Comparison of ENCODE assay signal across 10 mouse cellular contexts in genomic region chr8:104110498-104111134, GRCm38 (mm10). TPM values are rescaled to one million over a fixed set of nuclear protein-coding genes. Genes with fewer than 3 reads are reported as not detected.
A peak's percentile ranks its signal among the peaks of the same experiment; 100 is the strongest.
DNase-seq lines count a peak whose midpoint lies in the region; ATAC-seq and TF ChIP-seq lines count a peak whose summit lies in the region.
"Had no signal": no experiment of that assay in that cellular context is flagged by ENCODE, and none has a peak within 500 bp of the region (broad histone marks: within the 10 kb centered on the region; RNA-seq: fewer than 3 reads in every experiment).

No protein-coding gene starts in this region.

- H3K4me1 ChIP-seq in heart, postnatal 0 days (ENCODE audit: control insufficient read depth, insufficient read depth): peaks cover 14% of the 10 kb centered on the region; the same call in 1 of the 2 replicates
- no peaks in the 10 kb centered on the region for H3K4me1 ChIP-seq in small intestine, adult 2 months (ENCODE audit: control insufficient read depth, insufficient read depth, insufficient read length, low read length)
- H3K4me1 ChIP-seq in hindbrain, embryonic 13.5 days (replicated peaks): no peaks in the 10 kb centered on the region

- peak overlapping the region; percentile 57 for H3K27ac ChIP-seq in heart, postnatal 0 days (ENCODE audit: low read depth)
- H3K27ac ChIP-seq in small intestine, adult 2 months (ENCODE audit: insufficient read depth, low read depth, low read length): peak overlapping the region; percentile 60
- H3K27ac ChIP-seq in hindbrain, embryonic 13.5 days: no peak overlapping the region
- H3K27ac ChIP-seq: stomach, embryonic 15.5 days had no signal

- ATAC-seq in frontal cortex, adult (ENCODE audit: low TSS enrichment): peak; percentile 17; the same call in 1 of the 2 replicates
- ATAC-seq in heart, postnatal 0 days (ENCODE audit: insufficient read depth, low read depth): peak; percentile 5; the same call in 1 of the 2 replicates
- ATAC-seq in hindbrain, embryonic 13.5 days (ENCODE audit: low FRiP score): no peak
- ATAC-seq: Patski had no signal

- H3K27me3 ChIP-seq in heart, postnatal 0 days (ENCODE audit: control insufficient read depth, insufficient read depth, low read length): no peaks in the 10 kb centered on the region
- no peaks in the 10 kb centered on the region for H3K27me3 ChIP-seq in small intestine, adult 2 months (ENCODE audit: control insufficient read depth, insufficient read depth, low read length)
- no peaks in the 10 kb centered on the region for H3K27me3 ChIP-seq in hindbrain, embryonic 13.5 days
- H3K27me3 ChIP-seq: Patski; stomach, embryonic 15.5 days had no signal

- no peak overlapping the region for H3K4me2 ChIP-seq in heart, postnatal 0 days (ENCODE audit: low read depth, low read length)
- no peak overlapping the region for H3K4me2 ChIP-seq in hindbrain, embryonic 13.5 days
- H3K4me2 ChIP-seq: stomach, embryonic 15.5 days had no signal

- no peaks in the 10 kb centered on the region for H3K9me3 ChIP-seq in heart, postnatal 0 days (replicated peaks; ENCODE audit: control insufficient read depth, low read length)
- no peaks in the 10 kb centered on the region for H3K9me3 ChIP-seq in hindbrain, embryonic 13.5 days
- H3K9me3 ChIP-seq: stomach, embryonic 15.5 days had no signal

- H3K4me3 ChIP-seq in heart, postnatal 0 days (ENCODE audit: low read depth, low read length): no peak overlapping the region
- H3K4me3 ChIP-seq in small intestine, adult 2 months (ENCODE audit: low read depth, low read length): no peak overlapping the region
- H3K4me3 ChIP-seq in hindbrain, embryonic 13.5 days: no peak overlapping the region
- H3K4me3 ChIP-seq: stomach, embryonic 15.5 days had no signal

- TF ChIP-seq POLR2A in small intestine, adult 2 months (IDR thresholded peaks at IDR 0.05; ENCODE audit: low read depth, low read length): no peak

- no peak for TF ChIP-seq EP300 in heart, postnatal 0 days (IDR thresholded peaks at IDR 0.05; ENCODE audit: low read depth)

- H3K36me3 ChIP-seq in heart, postnatal 0 days (replicated peaks; ENCODE audit: control insufficient read depth, insufficient read depth, low read length): peaks cover 4% of the 10 kb centered on the region
- no peaks in the 10 kb centered on the region for H3K36me3 ChIP-seq in small intestine, adult 2 months (ENCODE audit: control insufficient read depth, insufficient read depth, low read length)
- H3K36me3 ChIP-seq in hindbrain, embryonic 13.5 days: no peaks in the 10 kb centered on the region
- H3K36me3 ChIP-seq: stomach, embryonic 15.5 days had no signal

- TF ChIP-seq CTCF in heart, postnatal 0 days (IDR thresholded peaks at IDR 0.05; ENCODE audit: low read depth): no peak
- no peak for TF ChIP-seq CTCF in small intestine, adult 2 months (IDR thresholded peaks at IDR 0.05; ENCODE audit: extremely low read depth, insufficient read length, insufficient replicate concordance, low read depth, low read length)

- DNase-seq in frontal cortex, adult 2 months (ENCODE audit: extremely low spot score in 1 of 2, low spot score in 1 of 2): no peak
- peak; percentile 18 for DNase-seq in layer of hippocampus, adult 11-12 months (ENCODE audit: low spot score)
- DNase-seq in layer of hippocampus, postnatal 36 days: no peak
- DNase-seq in heart, postnatal 0 days (ENCODE audit: low spot score): peak; percentile 36
- no peak for DNase-seq in cerebellum, postnatal 4 days (ENCODE audit: low spot score in 2 of 2)

- H3K9ac ChIP-seq in heart, postnatal 0 days (replicated peaks; ENCODE audit: low read depth, low read length): no peak overlapping the region
- no peak overlapping the region for H3K9ac ChIP-seq in hindbrain, embryonic 13.5 days
- H3K9ac ChIP-seq: stomach, embryonic 15.5 days had no signal

- 59% methylated on average over 10 of the region's 10 CpGs for WGBS in heart, postnatal 0 days
- 71% methylated on average over 10 of the region's 10 CpGs for WGBS in small intestine, adult 2 months
- 88% methylated on average over 10 of the region's 10 CpGs for WGBS in hindbrain, embryonic 13.5 days

RNA-seq across cellular contexts. Expression of gene Cdh5, which starts 9.2 kb away (rescaled TPM):
- polyA plus RNA-seq in frontal cortex, adult 2 months (2012; rRNA removed): 13.6 and 13.8 TPM in 2 replicates
- 1 to 10 TPM; 8.5 to 9.1 TPM for total RNA-seq in layer of hippocampus, postnatal 36 days (2021)
- 123 and 125 TPM in 2 replicates for total RNA-seq in heart, postnatal 0 days (2014; rRNA removed; ENCODE audit: low replicate concordance)
- polyA plus RNA-seq in heart, postnatal 0 days (2015; fragmentation: Nextera tagmentation; extraction: Ambion mirVana): 39.5 and 42.6 TPM in 2 replicates
- 6.5 and 13.2 TPM in 2 replicates for polyA plus RNA-seq in small intestine, adult 2 months (2012; rRNA removed)
- polyA plus RNA-seq in hindbrain, embryonic 13.5 days (2015; fragmentation: Nextera tagmentation; extraction: Ambion mirVana): 14.6 and 16.5 TPM in 2 replicates
- polyA plus RNA-seq: Patski had no signal

RNA-seq across cellular contexts. Expression of gene Bean1, which starts 59.6 kb away (rescaled TPM):
- 21.5 and 22.2 TPM in 2 replicates for polyA plus RNA-seq in frontal cortex, adult 2 months (2012; rRNA removed)
- 1 to 10 TPM; 5.7 to 5.8 TPM for total RNA-seq in layer of hippocampus, postnatal 36 days (2021)
- total RNA-seq in heart, postnatal 0 days (2014; rRNA removed; ENCODE audit: low replicate concordance): 3.8 and 3.9 TPM in 2 replicates
- polyA plus RNA-seq in heart, postnatal 0 days (2015; fragmentation: Nextera tagmentation; extraction: Ambion mirVana): 0.38 and 0.57 TPM in 2 replicates
- polyA plus RNA-seq in small intestine, adult 2 months (2012; rRNA removed): 3.0 and 7.4 TPM in 2 replicates
- 3.3 and 4.4 TPM in 2 replicates for polyA plus RNA-seq in hindbrain, embryonic 13.5 days (2015; fragmentation: Nextera tagmentation; extraction: Ambion mirVana)
- polyA plus RNA-seq: Patski had no signal

Comparison
In these comparisons a context has a peak if more than half of its experiments do, and no peak if none do; other contexts are left out.
1. DNase-seq: peak in layer of hippocampus, adult 11-12 months (single experiment) and heart, postnatal 0 days (single experiment); none in frontal cortex, adult 2 months (0 of 2), layer of hippocampus, postnatal 36 days (0 of 2) and cerebellum, postnatal 4 days (0 of 2).